Mouse (Mus musculus): ENCODE results near the gene Vat1l.

DNA sequence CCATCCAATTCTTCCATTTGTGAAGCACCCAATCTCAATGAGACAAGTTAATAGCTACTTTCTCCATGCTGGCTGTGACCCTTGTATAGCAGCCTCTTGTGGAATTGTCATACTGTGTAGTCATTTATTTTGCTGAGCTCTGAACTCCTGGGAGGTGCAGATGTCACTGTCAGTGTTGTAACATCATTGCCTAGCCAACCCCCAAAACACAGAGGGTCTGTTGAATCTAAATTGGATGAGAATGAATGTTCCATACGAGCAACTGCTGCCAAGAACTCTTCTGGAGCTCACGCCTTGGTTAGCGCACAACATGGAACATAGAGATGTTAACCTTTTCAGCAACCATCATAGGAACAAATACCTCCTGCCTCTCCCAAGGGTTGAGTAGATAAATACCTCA, 15.4 kb downstream of the Vat1l start:
- TF ChIP-seq POLR2A (IDR thresholded peaks at IDR 0.05; ENCODE audit: borderline replicate concordance, control insufficient read depth, low read depth, low read length): no peak
- no peak for TF ChIP-seq CTCF (IDR thresholded peaks at IDR 0.05; ENCODE audit: control insufficient read depth, insufficient read depth, low read length)
